Mouse (Mus musculus) kidney, adult 18-20 months (tissue): ENCODE data around the gene Gal.
A peak's percentile ranks its signal among the peaks of the same experiment; 100 is the strongest.

Experiments
- DNase-seq: peaks from one replicate; pipeline ENCODE4 v3.0.0; 2021

The Gal gene

GRCm38 (mm10) chr19:3405531-3406281, 8.6 kb downstream of the Gal start:
- no peak for DNase-seq

- DNase-seq: no peak
These were observed 10.3 kb downstream of the Gal start for GRCm38 (mm10) chr19:3404030-3404429.

- DNase-seq: no peak
These were observed 12.0 kb downstream of the Gal start for GRCm38 (mm10) chr19:3402390-3402789.

- DNase-seq: no peak
These were observed 12.4 kb downstream of the Gal start for GRCm38 (mm10) chr19:3401943-3402342.

GRCm38 (mm10) chr19:3401504-3401903, 12.8 kb downstream of the Gal start:
- DNase-seq: no peak

- DNase-seq: no peak
These were observed 14.3 kb downstream of the Gal start for GRCm38 (mm10) chr19:3400057-3400456.

- DNase-seq: no peak
These were observed 20.1 kb downstream of the Gal start for GRCm38 (mm10) chr19:3394216-3394615.

DNA sequence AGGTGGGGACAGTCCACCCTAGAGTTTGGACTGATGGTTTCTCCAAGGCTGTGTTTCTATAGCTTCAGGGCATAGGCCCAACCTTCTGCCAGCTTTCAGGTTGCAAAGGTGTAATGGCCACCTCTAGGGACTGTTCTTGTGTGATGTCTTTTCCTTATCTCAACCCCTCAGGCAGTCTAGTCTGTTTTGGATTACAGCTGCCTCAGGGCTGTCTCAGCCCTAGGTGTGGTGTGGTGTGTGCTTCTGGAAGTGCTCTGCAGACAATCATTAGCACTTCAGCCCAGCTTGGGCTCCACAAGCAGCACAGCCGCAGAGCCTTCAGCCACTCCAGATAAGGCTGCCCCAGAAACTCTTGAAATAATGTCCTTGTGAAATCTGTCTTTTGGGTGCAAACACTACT, 22.0 kb downstream of the Gal start:
- no peak for DNase-seq

- peak; percentile 90 for DNase-seq
These were observed 25.3 kb downstream of the Gal start for GRCm38 (mm10) chr19:3389089-3389488.

DNA sequence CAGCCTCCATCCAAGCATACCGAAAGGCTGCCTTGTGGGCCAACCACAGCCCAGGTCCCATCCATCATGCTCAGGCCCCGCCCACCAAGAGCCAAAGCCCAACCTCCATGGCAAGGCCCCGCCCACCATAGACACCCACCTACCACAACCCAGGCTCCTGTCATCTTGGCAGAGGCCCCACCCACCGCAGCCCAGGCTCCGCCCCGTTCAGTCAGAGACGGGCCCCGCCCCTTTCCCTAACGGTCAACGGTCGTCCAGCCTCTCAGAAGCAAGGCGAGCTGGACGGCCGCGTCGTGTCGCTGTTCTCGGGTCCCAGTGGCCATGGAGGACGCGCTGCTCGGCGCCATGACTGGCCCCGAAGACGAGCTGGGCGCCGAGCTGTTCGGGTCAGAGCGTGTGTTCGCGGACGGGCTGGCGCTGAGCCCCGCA, 25.7 kb downstream of the Gal start, which contains the start of gene Tesmin:
Tesmin (plus strand) TSS at position 229 of the 429 bp plus-strand sequence.
- peak; percentile 90 for DNase-seq

DNA sequence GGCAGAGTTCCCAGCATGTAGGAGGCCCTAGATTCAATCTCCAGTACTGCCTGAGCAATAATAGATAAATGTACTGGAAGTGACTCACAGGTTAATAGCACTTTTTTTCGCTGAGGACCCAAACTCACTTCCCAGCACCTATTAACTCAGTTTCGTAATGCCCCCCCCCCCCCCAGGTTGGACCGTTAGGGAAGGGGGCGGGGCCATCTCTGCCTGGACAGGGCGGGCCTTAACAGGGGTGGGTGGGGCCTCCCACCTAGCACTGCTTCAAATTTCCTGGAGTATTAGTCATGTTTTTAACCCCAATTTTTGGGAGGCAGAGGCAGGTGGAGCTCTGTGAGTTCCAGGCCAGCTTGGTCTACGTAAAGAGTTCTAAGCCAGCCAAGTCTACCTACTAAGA, 26.3 kb downstream of the Gal start:
- DNase-seq: no peak

DNA sequence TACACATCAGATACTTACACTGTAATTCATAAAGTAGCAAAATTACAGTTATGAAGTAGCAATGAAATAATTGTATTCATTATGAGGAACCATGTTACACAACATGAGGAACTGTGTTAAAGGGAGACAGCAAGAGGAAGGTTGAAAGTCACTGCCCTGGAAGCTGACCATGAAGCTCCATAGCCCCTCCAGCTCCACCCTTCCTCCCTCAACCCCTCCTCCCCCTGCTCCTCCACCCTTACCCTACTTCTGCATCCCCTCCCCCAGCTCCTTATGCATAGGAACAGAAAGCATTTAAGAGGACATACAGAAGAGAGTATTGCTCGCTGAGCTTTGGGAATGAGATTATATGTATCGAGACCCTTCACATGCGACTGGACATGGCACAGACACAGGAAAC, 35.7 kb downstream of the Gal start:
- no peak for DNase-seq

DNA sequence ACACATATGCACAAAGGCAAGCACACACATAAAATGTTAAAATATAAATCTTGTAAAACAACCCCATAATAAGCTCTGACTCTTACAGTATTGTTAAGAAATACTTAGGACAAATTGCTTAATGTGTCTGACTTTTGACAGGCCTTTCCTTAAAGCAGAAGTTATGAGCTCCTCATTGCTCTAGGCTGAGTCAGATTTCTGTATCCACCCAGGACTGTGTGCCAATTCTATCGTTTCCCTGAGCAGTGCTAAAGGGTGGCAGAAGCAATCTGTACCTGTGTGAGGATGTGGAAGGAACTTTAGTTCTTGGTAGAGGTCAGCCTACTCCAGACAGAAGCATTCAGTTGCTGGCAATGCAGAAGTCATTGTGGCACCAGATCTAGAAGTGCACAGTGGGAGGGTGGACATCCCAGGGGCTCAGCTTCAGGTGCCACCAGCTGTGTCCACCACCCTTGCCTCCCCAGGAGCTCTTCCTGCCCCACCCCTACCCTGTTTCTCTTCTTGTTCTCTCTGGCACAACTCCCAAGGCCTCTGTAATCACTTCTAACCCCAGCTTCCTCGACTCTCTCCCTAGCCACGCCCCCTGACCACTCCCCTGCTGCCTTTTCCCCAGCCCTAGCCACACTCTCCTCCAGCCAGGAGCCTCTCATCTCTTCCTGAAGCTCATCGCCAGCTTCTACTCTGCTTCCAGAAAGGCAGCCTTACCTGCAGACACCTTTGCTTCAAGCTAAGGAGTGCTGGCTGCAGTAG, 37.2 kb downstream of the Gal start:
- DNase-seq: no peak

GRCm38 (mm10) chr19:3375945-3376495, 38.3 kb downstream of the Gal start:
- no peak for DNase-seq

- DNase-seq: no peak
These were observed 40.3 kb downstream of the Gal start for GRCm38 (mm10) chr19:3374028-3374427.

DNA sequence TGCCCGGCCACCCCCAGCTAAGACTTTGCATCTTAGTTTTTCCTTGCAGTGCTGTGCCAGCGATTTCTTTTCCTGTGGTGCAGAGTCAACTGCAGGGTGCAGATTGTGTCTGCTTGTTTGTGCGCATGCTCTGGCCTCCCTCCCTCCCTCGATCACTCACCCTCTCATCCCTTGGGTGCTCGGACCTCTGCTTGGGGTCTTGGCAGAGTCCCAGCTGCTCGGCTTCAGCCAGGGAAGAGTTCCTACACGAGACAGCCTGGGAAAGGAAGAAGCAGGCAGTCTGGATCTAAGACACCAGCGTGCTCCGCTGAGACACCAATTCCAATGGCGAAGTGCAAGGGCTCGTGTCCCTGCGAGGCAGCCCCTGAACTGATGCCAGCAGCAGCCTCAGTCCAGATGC, 41.0 kb downstream of the Gal start:
- peak; percentile 45 for DNase-seq

DNA sequence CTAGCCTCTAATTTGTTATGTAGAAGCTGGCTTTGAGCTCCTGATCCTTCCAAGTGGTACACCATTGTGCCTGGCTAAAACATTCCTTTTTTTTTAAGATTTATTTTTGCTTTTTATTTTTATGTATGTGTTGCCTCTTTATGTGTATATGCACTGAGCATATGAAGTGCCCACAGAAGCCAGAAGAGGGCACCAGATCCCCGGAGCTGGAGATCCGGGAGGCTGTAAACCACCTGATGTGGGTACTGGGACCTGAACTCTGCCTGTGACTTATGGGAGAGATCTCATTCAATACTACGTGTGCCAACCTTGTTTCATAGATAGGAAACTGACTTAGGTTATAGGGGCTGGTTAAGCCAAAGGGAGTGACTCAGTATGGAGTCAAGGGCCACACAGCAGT, 46.1 kb downstream of the Gal start:
- DNase-seq: no peak

DNA sequence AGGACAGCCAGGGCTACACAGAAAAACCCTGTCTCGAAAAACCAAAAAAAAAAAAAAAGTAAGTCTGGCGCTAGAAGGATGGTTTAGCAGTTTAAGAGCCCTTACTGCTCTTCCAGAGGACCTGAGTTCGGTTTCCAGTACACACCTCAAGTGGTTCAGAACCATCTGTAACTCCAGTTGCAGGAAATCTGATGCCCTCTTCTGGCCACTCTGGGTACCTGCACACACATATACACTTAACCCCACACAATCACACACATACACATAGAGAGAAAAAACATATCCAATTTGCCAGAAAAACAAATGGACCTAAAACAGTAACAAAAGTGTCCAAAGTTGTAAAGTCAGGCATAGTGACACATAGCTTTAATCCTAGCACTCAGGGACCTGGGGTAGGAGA, 49.3 kb downstream of the Gal start:
- no peak for DNase-seq

DNA sequence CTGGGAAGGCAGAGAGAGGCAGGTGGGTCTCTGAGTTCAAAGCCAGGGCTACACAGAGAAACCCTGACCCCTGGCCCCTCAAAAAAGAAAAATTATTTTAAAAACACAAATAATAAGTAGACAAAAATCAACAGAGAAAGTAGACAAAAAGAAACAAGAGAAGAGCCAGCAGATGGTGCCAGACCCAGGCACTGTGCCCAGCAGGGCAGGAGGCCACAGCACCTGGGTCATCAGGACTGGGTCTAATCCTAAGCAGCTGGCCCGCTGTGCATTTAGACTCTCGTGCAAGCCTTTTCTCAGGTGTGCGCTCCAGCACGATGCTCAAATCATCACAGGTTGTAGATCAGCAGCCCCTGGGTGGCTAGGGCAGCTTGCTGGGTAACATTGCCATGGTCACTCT, 50.8 kb downstream of the Gal start:
- no peak for DNase-seq
